Mouse (Mus musculus): ENCODE data around the gene Pip4k2a.

DNA sequence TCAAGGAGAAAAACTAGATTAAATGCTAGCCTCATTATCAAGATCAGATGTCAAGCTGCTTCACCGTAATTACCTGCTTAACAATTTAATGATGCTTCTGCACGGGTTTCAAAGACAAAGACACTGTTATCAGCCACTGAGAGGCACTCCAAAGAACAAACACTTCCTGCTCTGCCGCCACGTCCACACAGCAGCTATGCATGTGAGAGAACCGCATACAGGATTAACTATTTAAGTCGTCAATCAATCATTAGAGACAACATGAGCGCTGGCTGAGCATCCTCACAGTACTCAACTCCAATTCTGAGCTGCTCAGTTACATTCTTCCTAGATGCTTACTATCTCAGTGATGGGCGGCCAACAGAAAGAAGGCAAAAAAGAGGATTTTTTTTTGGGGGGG lies 147.3 kb downstream of the Pip4k2a start:
- TF ChIP-seq POLR2A (IDR thresholded peaks at IDR 0.05; ENCODE audit: low read depth, low read length), result no peak
- no peak for TF ChIP-seq CTCF (conservative IDR thresholded peaks at IDR 0.05; ENCODE audit: insufficient read depth, insufficient read length, low read depth, low read length)
